In the genomic region with DNA sequence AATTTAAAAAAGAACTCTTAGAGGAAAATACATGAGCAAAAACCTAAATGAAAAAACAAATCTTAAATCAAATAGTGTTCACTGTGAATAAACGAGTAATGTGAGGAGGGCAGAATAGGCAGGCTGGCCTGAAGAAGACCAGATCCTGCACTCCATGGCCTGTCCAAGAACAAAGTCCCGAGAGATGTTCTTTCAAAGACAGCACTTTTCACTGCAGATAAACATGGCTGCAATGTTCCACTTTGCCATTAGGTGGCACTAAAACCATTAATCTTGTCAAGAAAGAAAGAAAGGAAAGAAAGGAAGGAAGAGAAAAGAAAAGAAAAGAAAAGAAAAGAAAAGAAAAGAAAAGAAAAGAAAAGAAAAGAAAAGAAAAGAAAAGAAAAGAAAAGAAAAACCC, we compare ENCODE assay signal across 9 mouse cellular contexts. TPM values are rescaled to one million over a fixed set of nuclear protein-coding genes. Genes with fewer than 3 reads are reported as not detected.
DNase-seq lines count a peak whose midpoint lies in the region; ATAC-seq and TF ChIP-seq lines count a peak whose summit lies in the region.
"Had no signal": no experiment of that assay in that cellular context is flagged by ENCODE, and none has a peak within 500 bp of the region (broad histone marks: within the 10 kb centered on the region; RNA-seq: fewer than 3 reads in every experiment).

No protein-coding gene starts in this region.

- no peak for ATAC-seq in intestine, postnatal 0 days
- no peak for ATAC-seq in intestine, embryonic 15.5 days
- ATAC-seq in G1E (ENCODE audit: extremely low read depth, insufficient number of reproducible peaks, low FRiP score, poor library complexity, severe bottlenecking), result no peak

- H3K36me3 ChIP-seq in intestine, postnatal 0 days (ENCODE audit: control insufficient read depth, insufficient read depth), result no peaks in the 10 kb centered on the region
- H3K36me3 ChIP-seq in intestine, embryonic 15.5 days, result no peaks in the 10 kb centered on the region
- peaks cover 7% of the 10 kb centered on the region for H3K36me3 ChIP-seq in G1E (replicated peaks)
- H3K36me3 ChIP-seq: embryonic facial prominence, embryonic 15.5 days had no signal

- H3K9me3 ChIP-seq in intestine, postnatal 0 days (ENCODE audit: control insufficient read depth), result no peaks in the 10 kb centered on the region
- H3K9me3 ChIP-seq in intestine, embryonic 15.5 days, result no peaks in the 10 kb centered on the region
- H3K9me3 ChIP-seq in G1E (replicated peaks), result no peaks in the 10 kb centered on the region
- H3K9me3 ChIP-seq: embryonic facial prominence, embryonic 15.5 days had no signal

- H3K4me2 ChIP-seq in intestine, postnatal 0 days (replicated peaks; ENCODE audit: low read depth), result no peak overlapping the region
- H3K4me2 ChIP-seq in intestine, embryonic 15.5 days (replicated peaks), result no peak overlapping the region
- H3K4me2 ChIP-seq: embryonic facial prominence, embryonic 15.5 days had no signal

- H3K4me3 ChIP-seq in intestine, postnatal 0 days (ENCODE audit: low read depth, low read length), result no peak overlapping the region
- no peak overlapping the region for H3K4me3 ChIP-seq in intestine, embryonic 15.5 days (replicated peaks)
- no peak overlapping the region for H3K4me3 ChIP-seq in G1E (ENCODE audit: low read depth, low read length)
- H3K4me3 ChIP-seq in layer of hippocampus, adult 2 months, result no peak overlapping the region
- H3K4me3 ChIP-seq: embryonic facial prominence, embryonic 15.5 days had no signal

- 4% methylated on average over 2 of the region's 2 CpGs for WGBS in intestine, postnatal 0 days
- 4% methylated on average over 2 of the region's 2 CpGs for WGBS in intestine, embryonic 15.5 days

- H3K4me1 ChIP-seq in intestine, postnatal 0 days (replicated peaks; ENCODE audit: control insufficient read depth, insufficient read depth, low read length), result no peaks in the 10 kb centered on the region
- H3K4me1 ChIP-seq in intestine, embryonic 15.5 days (replicated peaks), result peaks cover 4% of the 10 kb centered on the region
- peaks cover 30% of the 10 kb centered on the region for H3K4me1 ChIP-seq in G1E (ENCODE audit: insufficient read depth, low read depth, low read length)

- H3K27me3 ChIP-seq in intestine, postnatal 0 days (replicated peaks; ENCODE audit: control insufficient read depth, insufficient read depth, low read length), result no peaks in the 10 kb centered on the region
- H3K27me3 ChIP-seq in intestine, embryonic 15.5 days (replicated peaks), result no peaks in the 10 kb centered on the region
- H3K27me3 ChIP-seq in G1E (ENCODE audit: insufficient read depth, low read length), result no peaks in the 10 kb centered on the region
- H3K27me3 ChIP-seq: embryonic facial prominence, embryonic 15.5 days had no signal

- no peak for DNase-seq in G1E (ENCODE audit: low spot score)
- peak; percentile 79 for DNase-seq in c-Kit-positive CD71-positive TER-119-positive erythroid progenitor cells, embryonic 14.5 days (ENCODE audit: low spot score)
- DNase-seq in frontal cortex, adult 2 months (ENCODE audit: extremely low spot score in 1 of 2, low spot score in 1 of 2), result peak; percentile 21 to 86
- DNase-seq in layer of hippocampus, adult 2 months (ENCODE audit: low spot score in 2 of 2), result peak; percentile 46 to 74
- DNase-seq in mesoderm, embryonic 11.5 days (ENCODE audit: low read depth, low spot score), result peak; percentile 70
- DNase-seq in thymus, postnatal 10 days (ENCODE audit: low spot score in 2 of 2), result peak; percentile 14 to 55

- H3K9ac ChIP-seq in intestine, postnatal 0 days (ENCODE audit: low read depth, low read length), result no peak overlapping the region
- H3K9ac ChIP-seq in intestine, embryonic 15.5 days, result no peak overlapping the region
- H3K9ac ChIP-seq: embryonic facial prominence, embryonic 15.5 days had no signal

- TF ChIP-seq CTCF in intestine, postnatal 0 days (IDR thresholded peaks at IDR 0.05; ENCODE audit: low read depth), result peak; percentile 76
- TF ChIP-seq CTCF in G1E (IDR thresholded peaks at IDR 0.05; ENCODE audit: low read depth, low read length), result peak; percentile 35; the same call in 1 of the 2 replicates
- peak; percentile 87 for TF ChIP-seq CTCF in layer of hippocampus, adult 2 months (conservative IDR thresholded peaks at IDR 0.05)

- no peak overlapping the region for H3K27ac ChIP-seq in intestine, postnatal 0 days (ENCODE audit: low read depth, low read length)
- no peak overlapping the region for H3K27ac ChIP-seq in intestine, embryonic 15.5 days
- H3K27ac ChIP-seq in layer of hippocampus, adult 2 months, result no peak overlapping the region
- H3K27ac ChIP-seq: embryonic facial prominence, embryonic 15.5 days had no signal

RNA-seq across cellular contexts. Expression of a gene that starts 49.8 kb away (rescaled TPM):
- polyA plus RNA-seq in intestine, postnatal 0 days (2015; fragmentation: Nextera tagmentation; extraction: Ambion mirVana), result 23.2 and 25.6 TPM in 2 replicates
- polyA plus RNA-seq in intestine, embryonic 15.5 days (2015; fragmentation: Nextera tagmentation; extraction: Ambion mirVana), result 17.3 and 18.8 TPM in 2 replicates
- total RNA-seq in G1E (2014; fragmentation: Nextera tagmentation), result 256 and 302 TPM in 2 replicates
- total RNA-seq in G1E (2017), result 237 and 325 TPM in 2 replicates
- 11.8 and 12.9 TPM in 2 replicates for polyA plus RNA-seq in G1E (2012)
- polyA plus RNA-seq in frontal cortex, adult 2 months (2012; rRNA removed), result 61.9 and 79.8 TPM in 2 replicates
- total RNA-seq in layer of hippocampus, adult 2 months (2021), result 100 to 1,000 TPM; 241 to 255 TPM

Comparison
In these comparisons a context has a peak if more than half of its experiments do, and no peak if none do; other contexts are left out.
1. CTCF ChIP-seq: peak in every context shown above with its lines; median percentile 87 in layer of hippocampus, adult 2 months; 76 in intestine, postnatal 0 days; 35 in G1E.